Mouse (Mus musculus) gastrocnemius, postnatal 25 days (tissue): ENCODE results near the gene Kcna5. TPM values are rescaled to one million over a fixed set of nuclear protein-coding genes. Genes with fewer than 3 reads are reported as not detected.

ENCODE experiments used
- DNase-seq: peaks from one replicate; pipeline ENCODE4 v3.0.0; 2022
- total RNA-seq, 2 experiments: library from RNA; stranded (reverse); gene quantifications; 1 replicate in 1 of 2; 2 replicates in 1 of 2; pipeline ENCODE4 v1.2.3; 2021

The Kcna5 gene
- total RNA-seq, 2 experiments from 2014 or later: 3.1 to 3.7 TPM

DNA sequence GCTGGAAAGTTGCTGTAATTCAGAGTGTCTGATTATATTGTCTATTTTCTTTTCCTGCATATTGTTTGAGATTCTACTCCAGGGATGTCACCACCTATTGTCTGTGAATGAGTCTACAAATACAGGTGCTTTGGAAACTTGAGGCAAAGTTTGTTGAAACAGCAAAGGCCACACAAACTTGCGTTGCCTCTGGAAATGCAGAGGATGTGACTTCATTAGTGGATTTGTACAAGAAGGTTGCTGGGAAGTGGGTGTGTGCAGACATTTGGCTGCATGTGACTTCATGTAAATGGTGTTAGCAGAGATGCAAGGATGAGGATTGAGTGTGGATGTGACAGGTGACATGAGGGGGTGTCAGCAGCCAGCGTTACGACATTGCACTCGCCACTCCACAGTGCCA, 1.7 kb upstream of the Kcna5 start:
- no peak for DNase-seq

DNA sequence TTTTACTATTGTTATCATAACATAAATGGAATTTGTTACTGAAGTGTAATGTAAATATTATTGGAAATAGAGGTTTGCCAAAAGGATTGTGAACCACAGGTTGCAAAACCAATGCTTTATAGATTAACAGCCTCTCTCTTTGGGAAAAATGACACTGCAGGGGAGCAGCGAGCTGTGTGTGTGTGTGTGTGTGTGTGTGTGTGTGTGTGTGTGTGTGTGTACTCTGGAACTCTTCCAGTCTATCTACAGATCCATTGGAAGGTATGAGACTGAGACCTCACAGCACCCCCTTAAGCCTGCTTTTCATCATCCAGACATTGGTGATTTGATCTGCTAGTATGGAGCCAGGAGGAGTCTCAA, 679 bp upstream of the Kcna5 start:
- DNase-seq: no peak

DNA sequence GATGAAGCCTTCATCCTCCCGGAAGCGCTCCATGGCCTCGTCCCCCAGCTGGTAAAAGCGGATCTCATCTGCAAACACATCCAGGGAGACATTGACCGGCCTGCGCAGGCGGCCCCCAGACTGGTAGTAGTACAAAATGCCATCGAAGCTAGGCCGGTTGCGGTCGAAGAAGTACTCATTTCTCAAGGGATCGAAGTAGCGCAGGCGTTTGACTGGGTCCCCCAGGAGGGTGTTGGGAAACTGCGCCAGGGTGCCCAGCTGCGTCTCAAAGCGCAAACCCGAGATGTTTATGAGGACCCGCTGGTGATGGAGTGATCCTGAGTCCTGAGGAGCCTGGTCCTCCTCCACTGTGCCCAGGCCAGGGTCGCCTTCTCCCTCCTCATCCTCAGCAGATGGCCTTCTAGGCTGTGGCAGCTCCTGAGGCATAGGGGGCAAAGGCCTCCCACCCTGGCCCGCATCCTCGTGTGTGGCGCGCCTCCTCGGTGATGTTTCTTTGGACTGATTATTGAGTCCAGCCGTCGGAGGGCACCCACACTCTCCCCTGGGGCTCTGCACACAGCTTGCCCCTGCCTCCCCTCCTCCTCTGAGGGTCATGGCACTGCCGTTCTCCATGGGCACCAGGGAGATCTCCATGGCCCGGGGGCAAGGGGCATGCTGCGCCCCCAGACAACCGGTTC, 543 bp downstream of the Kcna5 start:
- no peak for DNase-seq

DNA sequence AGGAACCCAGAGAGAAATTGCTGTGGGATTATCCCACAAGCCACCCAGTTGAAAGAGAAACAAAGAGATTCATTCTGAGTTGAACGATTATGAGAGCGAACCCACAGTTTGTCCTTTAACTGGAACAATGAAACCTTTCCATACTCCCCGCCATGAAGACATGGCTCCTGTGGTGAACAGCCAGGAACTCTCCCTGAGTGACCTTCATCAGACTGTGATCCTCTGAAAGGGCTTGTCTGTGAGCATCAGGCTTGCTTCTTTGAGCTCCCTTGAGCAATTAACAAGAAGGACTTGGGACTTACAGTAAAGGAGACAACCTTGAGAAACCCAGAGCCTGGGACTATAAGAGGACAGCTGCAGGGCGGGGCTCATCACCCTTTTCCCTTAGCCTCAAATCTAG, 3.9 kb downstream of the Kcna5 start:
- no peak for DNase-seq

DNA sequence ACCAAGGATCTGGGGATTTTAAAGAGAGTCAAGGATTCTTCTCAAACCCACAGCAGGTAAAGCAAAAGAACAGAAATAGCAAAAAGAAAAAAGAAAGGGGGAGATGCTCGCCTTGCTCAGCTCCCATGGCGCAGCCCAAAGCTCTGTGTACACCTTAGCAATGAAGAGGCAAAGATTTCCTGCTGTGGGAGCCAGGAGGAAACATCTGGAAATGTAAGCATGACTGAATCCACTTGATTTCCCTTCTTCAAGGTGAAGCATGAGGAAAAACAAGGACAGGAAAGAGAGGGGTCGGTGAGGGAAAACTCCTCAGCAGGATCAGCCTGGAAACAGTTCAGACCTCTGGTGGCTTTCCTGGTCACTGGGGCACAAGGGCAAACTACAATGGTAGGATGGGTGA, 5.2 kb downstream of the Kcna5 start:
- no peak for DNase-seq

DNA sequence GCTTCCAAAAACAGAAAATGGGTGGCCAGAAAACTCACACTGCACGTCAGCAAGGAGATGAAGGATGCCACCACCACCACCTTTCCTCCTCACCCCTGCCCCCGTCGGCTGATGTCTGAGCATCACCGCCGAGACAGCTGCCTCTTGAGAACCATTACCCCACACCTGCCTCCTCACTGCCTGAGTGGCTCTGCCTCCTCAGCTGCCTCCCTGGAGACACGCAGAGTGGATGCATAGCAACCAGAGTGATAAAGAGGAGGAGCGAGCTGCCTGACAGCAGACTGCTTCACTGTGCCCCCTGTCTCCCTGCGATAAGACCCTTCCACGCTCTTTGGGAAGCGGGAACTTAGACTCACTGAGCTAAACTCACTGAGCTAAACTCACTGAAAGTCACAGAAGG, 20.5 kb downstream of the Kcna5 start:
- no peak for DNase-seq

DNA sequence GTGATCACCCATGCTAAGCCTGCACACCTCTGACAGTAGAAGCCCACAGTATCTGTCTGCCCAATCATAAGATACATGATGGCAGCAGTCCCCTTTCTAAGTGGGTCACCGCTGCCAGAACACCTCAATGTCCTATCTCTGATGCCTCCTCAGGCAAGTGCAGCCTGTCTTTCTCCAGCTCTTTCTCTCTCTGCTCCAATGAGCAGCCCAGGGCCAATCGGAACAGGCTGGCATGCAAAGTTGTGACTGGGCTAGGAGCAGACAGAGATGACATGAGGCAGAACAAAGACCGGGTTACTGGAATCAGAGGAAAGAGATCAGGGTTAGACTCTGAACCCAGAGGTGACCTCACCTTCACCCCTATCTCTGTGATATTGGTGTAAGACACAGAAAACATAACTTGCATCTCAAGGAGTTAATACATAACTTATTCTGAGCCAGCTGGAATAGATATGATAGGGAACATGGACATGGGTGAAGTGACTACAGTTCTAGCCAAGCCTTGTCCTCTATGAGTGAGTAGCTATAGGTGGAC, 21.4 kb downstream of the Kcna5 start:
- no peak for DNase-seq

DNA sequence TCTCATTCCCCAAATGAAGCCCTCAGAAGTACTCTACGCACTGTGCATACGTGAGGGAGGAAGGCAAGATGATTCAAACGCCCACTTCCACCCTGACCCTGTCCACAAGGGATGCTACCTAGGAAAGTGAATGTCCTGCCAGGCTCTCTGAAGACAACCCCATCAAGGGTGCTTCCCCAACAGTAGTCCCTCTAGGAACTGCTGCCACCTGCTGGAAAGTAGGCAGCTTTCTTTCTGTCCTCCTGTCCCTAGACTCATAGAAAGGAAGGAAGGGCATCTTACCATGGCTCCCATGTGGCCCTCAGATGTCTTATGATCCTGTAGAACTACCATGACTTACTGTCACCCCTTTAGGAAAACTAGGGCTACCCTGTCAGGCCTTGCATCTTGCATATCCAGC, 22.1 kb downstream of the Kcna5 start:
- no peak for DNase-seq

DNA sequence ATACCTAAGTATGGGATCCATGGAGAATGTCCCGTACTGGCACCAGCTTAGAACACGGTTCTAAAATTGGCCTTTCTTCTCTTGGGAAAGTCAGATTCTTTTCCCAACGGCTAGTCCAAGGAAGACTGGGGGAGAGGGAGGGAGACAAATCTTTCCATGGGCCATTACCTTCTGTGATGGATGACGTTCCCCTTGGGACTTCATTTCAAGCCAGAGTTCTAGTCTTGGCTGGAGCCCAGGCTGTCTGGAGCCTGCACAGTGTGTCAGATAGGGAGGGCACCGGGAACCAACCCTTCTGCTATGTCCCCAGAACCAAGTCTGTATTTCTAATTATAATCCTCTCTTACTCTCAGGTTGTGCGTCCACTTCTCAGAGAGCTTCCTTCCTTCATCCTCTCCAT, 26.5 kb downstream of the Kcna5 start:
- no peak for DNase-seq

DNA sequence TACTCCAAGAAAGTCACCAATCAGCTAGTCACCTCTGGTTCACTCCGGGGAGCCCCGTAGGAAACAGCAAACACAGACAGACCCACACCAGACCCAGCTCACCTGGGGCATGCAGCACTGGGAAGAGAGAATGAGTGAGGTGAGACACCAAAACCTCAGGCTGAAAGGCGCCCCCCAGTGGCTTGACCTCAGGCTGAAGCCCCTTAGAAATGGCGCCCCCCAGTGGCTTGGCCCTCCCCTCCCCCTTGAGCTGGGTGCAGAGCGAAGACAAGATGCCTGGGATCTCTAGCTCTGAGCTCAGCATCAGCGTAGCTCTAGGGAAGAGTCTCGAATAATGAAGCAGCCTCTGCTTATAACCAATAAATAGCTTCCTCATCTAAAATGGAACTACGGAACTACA, 31.3 kb downstream of the Kcna5 start:
- DNase-seq: no peak

DNA sequence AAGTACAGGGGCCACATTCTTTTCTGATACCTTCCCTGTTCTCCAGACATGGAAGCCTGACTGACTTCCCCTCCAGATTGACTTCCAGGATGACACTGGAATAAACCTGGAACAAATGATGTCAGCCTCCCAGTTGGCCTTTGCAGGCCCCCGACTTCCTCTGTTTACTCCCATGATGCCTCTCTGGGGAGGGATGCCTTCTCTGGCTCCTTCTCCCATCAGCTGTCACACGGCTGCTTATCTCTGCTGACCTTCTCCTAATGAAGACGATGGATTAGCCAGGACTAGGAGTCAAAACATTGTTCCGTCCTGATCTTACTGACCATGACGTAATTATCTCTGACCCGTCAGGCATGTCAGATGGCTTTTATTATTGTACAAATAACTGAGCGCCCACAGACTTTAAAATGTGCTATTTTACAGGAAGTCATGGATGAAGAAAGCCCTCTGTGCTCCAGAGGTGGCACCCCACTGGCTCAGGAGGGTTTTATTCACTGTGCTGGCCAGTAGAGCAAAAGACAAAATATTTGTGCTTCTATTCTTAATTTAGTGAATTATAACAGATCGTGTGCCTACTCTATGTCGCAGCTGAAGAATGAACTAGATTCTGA, 32.4 kb downstream of the Kcna5 start:
- DNase-seq: no peak

DNA sequence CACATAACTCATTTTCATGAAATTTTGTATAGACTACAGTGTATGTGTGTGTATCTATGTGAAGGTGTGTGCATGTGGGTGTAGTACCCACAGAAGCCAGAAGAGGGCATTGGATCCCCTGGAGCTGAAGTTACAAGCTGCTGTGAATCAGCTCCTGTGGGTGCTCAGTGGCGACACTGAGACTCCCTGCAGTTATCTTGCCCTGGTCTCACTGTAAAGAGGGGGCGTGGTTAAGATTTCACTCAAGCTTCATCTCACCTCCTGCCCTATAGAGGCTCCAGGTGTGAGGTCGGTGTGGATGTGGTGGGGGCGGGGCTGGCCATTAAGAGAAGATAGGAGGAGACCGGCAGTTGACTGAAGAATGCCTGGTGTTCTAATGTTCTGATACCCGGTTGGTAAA, 34.2 kb downstream of the Kcna5 start:
- no peak for DNase-seq

DNA sequence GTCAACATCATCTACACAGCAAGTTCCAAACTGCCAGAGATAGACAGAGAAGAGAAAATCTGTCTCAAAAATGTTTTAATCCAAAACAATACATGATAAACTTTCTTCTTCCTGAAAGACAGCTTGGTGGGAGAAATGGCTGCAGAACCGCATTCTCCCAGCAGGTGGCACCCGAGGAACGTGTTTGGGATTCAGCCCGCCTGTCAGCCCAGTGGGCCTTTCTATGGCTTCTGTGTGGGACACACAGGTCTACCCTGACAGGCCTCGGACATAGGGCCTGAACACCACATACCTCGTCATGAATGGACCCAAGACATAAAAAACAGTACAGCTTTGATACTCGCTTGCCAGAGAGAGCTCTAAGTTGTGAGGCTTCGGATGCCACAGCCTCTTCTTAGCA, 35.1 kb downstream of the Kcna5 start:
- peak; percentile 55 for DNase-seq

DNA sequence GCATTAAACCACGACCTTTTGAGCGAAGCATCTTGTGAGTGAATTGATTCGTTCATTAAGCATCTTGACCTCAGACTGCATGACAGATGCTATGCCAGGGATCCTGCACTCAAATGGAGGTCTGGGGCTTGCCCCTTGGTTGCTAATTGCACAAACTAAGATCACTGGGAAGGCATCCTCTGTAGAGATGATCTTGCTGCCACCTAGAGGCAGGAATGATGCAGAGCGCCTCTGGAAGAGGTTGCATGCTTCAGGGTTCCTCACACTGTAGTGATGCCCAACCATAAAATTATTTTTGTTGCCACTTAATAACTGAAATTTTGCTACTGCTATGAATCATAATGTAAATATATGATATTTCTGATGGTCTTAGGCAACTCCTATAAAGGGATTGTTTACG, 37.3 kb downstream of the Kcna5 start:
- no peak for DNase-seq

DNA sequence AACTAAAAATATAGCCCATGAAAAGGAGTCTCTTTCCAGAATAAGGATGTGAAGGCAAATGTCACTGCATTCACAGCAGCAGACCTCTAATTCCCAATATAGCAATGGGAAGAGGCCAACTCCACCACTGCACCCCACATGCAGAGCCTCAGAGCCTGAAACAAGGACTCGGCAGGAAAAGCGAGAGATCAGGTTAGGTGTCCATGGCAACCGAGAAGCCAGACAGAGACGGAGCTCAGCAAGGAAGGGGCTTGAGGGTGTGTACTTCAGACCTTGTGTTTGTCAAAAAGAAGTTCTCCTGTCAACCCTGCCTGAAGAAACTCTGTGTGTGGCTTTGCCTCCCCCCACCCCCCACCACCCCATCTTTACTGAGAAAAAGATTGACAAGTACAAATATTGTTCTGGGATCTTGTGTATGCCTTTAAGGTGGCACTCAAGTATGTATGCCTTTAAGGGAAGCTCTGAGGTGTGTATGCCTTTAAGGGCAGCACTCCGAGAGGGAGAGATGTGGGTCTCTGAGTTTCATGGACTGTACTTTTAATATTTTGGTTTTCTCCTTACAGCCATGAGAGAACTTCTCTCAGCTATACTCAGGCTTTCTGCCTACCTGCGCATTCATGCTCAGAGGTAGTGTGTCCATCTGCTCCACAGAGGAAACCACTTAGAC, 37.9 kb downstream of the Kcna5 start:
- no peak for DNase-seq

DNA sequence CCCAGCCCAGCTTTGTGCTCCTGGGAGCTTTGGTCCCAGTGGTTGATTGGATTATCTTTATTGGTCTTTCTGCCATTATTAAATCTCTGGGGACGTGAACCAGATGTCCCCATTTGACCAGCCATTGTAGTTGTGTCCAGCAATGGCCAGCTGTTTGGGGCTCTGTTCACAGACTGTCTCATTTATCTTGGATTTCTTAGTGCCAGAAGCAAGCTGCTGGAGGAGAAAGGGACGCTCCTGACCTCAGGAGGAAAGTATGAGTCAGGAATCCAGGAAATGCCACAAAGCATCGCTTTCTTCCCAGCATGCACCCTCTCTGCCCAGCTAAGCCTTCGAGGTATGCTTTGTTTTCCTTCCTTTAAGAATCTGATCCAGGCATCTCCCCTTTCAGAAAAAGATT, 48.1 kb downstream of the Kcna5 start:
- no peak for DNase-seq

DNA sequence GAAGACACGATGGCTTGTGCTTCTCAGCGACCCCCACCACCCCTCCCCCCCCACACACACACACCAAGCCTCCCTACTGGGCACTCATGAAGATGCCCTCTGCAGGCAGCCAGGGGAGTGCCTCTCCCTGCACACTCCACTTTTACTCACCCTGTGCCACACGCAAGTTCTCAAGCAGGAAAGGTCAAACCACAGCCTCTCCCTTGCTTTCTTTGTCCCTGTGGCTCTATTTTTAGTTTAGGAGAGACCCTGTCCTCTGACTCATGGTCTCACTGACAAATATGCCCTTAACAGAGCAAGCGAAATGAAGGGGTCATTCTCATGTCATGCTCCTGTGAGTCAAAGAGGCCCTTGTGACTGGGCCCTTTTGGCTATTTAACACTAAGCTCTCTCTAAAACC, 50.3 kb downstream of the Kcna5 start:
- DNase-seq: no peak

DNA sequence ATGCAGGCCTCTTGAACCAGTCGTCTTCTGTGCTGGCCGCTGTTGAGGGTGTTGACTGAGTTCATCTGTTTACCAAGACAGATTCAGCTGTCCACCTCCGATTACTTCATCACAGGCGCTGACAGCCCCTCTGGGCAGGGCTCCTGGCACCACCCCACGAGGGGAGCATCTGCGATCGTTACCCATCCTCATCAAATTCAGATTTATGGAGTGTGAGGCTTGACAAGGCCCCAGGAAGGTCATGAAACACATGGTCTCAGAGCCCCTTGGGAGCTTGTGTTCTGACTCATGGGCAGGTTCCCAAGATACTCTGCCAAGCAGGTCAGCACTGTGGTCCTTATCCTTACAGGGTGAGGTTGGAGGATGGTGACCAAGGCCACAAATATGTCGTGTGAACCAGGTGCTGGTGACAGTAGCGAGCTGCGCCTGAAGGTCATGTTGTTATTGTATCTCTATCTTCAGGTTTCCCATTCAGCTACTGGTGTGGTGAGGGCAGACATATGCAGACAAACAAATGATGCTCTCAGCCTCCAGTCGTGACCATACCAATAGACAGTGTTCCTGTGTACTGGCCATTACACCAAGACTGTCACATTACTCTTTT, 51.8 kb downstream of the Kcna5 start:
- DNase-seq: peak; percentile 72

Other genes with a start within 250 kb of the Kcna5 start
- 1 to 10 TPM; 2.2 to 2.6 TPM for gene Kcna1, start 111.0 kb upstream of the Kcna5 start, total RNA-seq
- under 1 TPM; 0.49 to 0.86 TPM for gene Kcna6, start 205.3 kb upstream of the Kcna5 start, total RNA-seq